Mouse (Mus musculus) CH12.LX (cell line): ENCODE results near the gene Smad6. TPM values are rescaled to one million over a fixed set of nuclear protein-coding genes. Genes with fewer than 3 reads are reported as not detected.

Experiments used
- DNase-seq: peaks from one replicate; pipeline ENCODE4 v3.0.0-alpha.2; 2013; ENCODE audit errors: extremely low read depth
- H3K27ac ChIP-seq: 2 replicates; pipeline ENCODE4 v1.5.1; 2012; ENCODE audit warnings: low read depth, mild to moderate bottlenecking, control low read depth, moderate library complexity; ENCODE audit not compliant: insufficient read depth
- H3K27me3 ChIP-seq: replicated peaks from 2 replicates; pipeline ENCODE3; 2012; ENCODE audit warnings: inconsistent platforms
- H3K36me3 ChIP-seq, 2 experiments: replicated peaks in 1 of 2; 2 replicates each; pipeline versions ENCODE3 to v1.6.1; 2012; ENCODE audit warnings: inconsistent platforms in 1 of 2, low read length in 1 of 2, mild to moderate bottlenecking in 1 of 2, mixed read lengths in 1 of 2, moderate library complexity in 1 of 2; ENCODE audit not compliant: control insufficient read depth in 1 of 2, insufficient read depth in 1 of 2
- H3K4me1 ChIP-seq, 2 experiments: 2 replicates each; pipeline ENCODE4 v1.6.1; 2012; ENCODE audit warnings: inconsistent platforms in 1 of 2, moderate library complexity in 1 of 2; ENCODE audit not compliant: insufficient read depth in 2 of 2, control insufficient read depth in 1 of 2
- H3K4me2 ChIP-seq: 2 replicates; pipeline ENCODE4 v1.6.1; 2012; ENCODE audit warnings: low read depth, mild to moderate bottlenecking, control low read depth; ENCODE audit not compliant: poor library complexity, insufficient read depth, severe bottlenecking
- H3K4me3 ChIP-seq, 3 experiments: fragments of 150-350 bp in 1 of 3; sonication (generic) in 1 of 3; replicated peaks in 1 of 3; 2 replicates each; pipeline versions ENCODE3 to v1.5.1; 2011 to 2012; ENCODE audit warnings: low read depth in 2 of 3, low read length in 2 of 3, mild to moderate bottlenecking in 2 of 3, moderate library complexity in 2 of 3, control low read depth in 1 of 3, improper control_type of control experiment in 1 of 3, inconsistent platforms in 1 of 3, mixed read lengths in 1 of 3; ENCODE audit not compliant: poor library complexity in 1 of 3
- H3K79me2 ChIP-seq: replicated peaks from 2 replicates; pipeline ENCODE4 v1.6.1; 2012; ENCODE audit warnings: mild to moderate bottlenecking, moderate library complexity; ENCODE audit not compliant: control insufficient read depth, poor library complexity, insufficient read depth, severe bottlenecking; ENCODE audit errors: extremely low read depth
- H3K9ac ChIP-seq: 2 replicates; pipeline ENCODE4 v1.6.1; 2012; ENCODE audit warnings: low read depth, mild to moderate bottlenecking, control low read depth, moderate library complexity; ENCODE audit not compliant: insufficient read depth
- H3K9me3 ChIP-seq: replicated peaks from 2 replicates; pipeline ENCODE3; 2012; ENCODE audit warnings: low read length, inconsistent platforms, mixed read lengths
- CTCF ChIP-seq, 2 experiments: IDR thresholded peaks in 1 of 2; conservative IDR thresholded peaks in 1 of 2; 2 replicates each; pipeline ENCODE4 v1.5.1; 2011 to 2012; ENCODE audit warnings: low read depth in 2 of 2, low read length in 2 of 2, improper control_type of control experiment in 1 of 2, inconsistent platforms in 1 of 2, mild to moderate bottlenecking in 1 of 2, moderate library complexity in 1 of 2
- ELF1 ChIP-seq: IDR thresholded peaks from 2 replicates; pipeline ENCODE4 v1.6.1; 2014; ENCODE audit warnings: low read depth, mild to moderate bottlenecking, inconsistent platforms, low read length, improper control_type of control experiment
- ETS1 ChIP-seq: conservative IDR thresholded peaks from 2 replicates; pipeline ENCODE4 v1.6.1; 2012; ENCODE audit warnings: low read depth, mild to moderate bottlenecking, inconsistent platforms, low read length, improper control_type of control experiment, moderate library complexity
- IRF4 ChIP-seq: IDR thresholded peaks from 2 replicates; pipeline ENCODE4 v1.6.1; 2014; ENCODE audit warnings: low read depth, mild to moderate bottlenecking, inconsistent platforms, low read length, improper control_type of control experiment
- JUN ChIP-seq: IDR thresholded peaks from 2 replicates; pipeline ENCODE4 v1.6.1; 2011; ENCODE audit warnings: low read depth, mild to moderate bottlenecking, low read length, improper control_type of control experiment, moderate library complexity; ENCODE audit not compliant: insufficient read depth
- JUND ChIP-seq: conservative IDR thresholded peaks from 2 replicates; pipeline ENCODE4 v1.6.1; 2011; ENCODE audit warnings: low read depth, low read length, improper control_type of control experiment
- MAX ChIP-seq: IDR thresholded peaks from 2 replicates; pipeline ENCODE4 v1.6.1; 2011; ENCODE audit warnings: low read length, improper control_type of control experiment
- MXI1 ChIP-seq: IDR thresholded peaks from 2 replicates; pipeline ENCODE4 v1.6.1; 2011; ENCODE audit warnings: mild to moderate bottlenecking, low read depth, low read length, improper control_type of control experiment
- NRF1 ChIP-seq: IDR thresholded peaks from 2 replicates; pipeline ENCODE4 v1.6.1; 2014; ENCODE audit warnings: low read depth, mild to moderate bottlenecking, inconsistent platforms, low read length, improper control_type of control experiment, moderate library complexity
- TBP ChIP-seq: conservative IDR thresholded peaks from 2 replicates; pipeline ENCODE4 v1.6.1; 2011; ENCODE audit warnings: low read depth, low read length, improper control_type of control experiment
- UBTF ChIP-seq: IDR thresholded peaks from 2 replicates; pipeline ENCODE4 v1.6.1; 2012; ENCODE audit warnings: low read depth, mild to moderate bottlenecking, inconsistent platforms, low read length, improper control_type of control experiment, moderate library complexity
- USF1 ChIP-seq: IDR thresholded peaks from 2 replicates; pipeline ENCODE4 v1.6.1; 2014; ENCODE audit warnings: low read depth, mild to moderate bottlenecking, inconsistent platforms, low read length, improper control_type of control experiment
- USF2 ChIP-seq: conservative IDR thresholded peaks from 2 replicates; pipeline ENCODE4 v1.6.1; 2011; ENCODE audit warnings: low read depth, low read length, improper control_type of control experiment
- ZKSCAN1 ChIP-seq: IDR thresholded peaks from 2 replicates; pipeline ENCODE4 v1.6.1; 2012; ENCODE audit warnings: low read depth, inconsistent platforms, low read length, improper control_type of control experiment, borderline replicate concordance
- ZMIZ1 ChIP-seq: IDR thresholded peaks from 2 replicates; pipeline ENCODE4 v1.6.1; 2012; ENCODE audit warnings: low read depth, mild to moderate bottlenecking, inconsistent platforms, low read length, improper control_type of control experiment
- ZNF384 ChIP-seq: IDR thresholded peaks from 2 replicates; pipeline ENCODE4 v1.6.1; 2012; ENCODE audit warnings: low read depth, low read length, improper control_type of control experiment, inconsistent platforms
- dilution Hi-C: fragments of 300-500 bp; cut with MboI; formaldehyde crosslinking; loops from 2 replicates; pipeline ENCODE4 v1.14.3; 2020; ENCODE audit warnings: low sequenced_read_pairs; ENCODE audit not compliant: extremely low pct_unique_long_range_greater_than_20kb, extremely low pct_ligation_motif_present
- in situ Hi-C: fragments of 300-500 bp; cut with MboI; formaldehyde crosslinking; loops from 3 replicates; pipeline ENCODE4 v1.14.3; 2019; ENCODE audit warnings: low sequenced_read_pairs, low pct_ligation_motif_present, low pct_unique_long_range_greater_than_20kb, mixed read lengths
- polyA plus RNA-seq: library from polyadenylated mRNA; unstranded; fragments of >175 nt; gene quantifications from 2 replicates; pipeline ENCODE4 v1.2.1, GENCODE M21; 2012; ENCODE audit warnings: low read depth; ENCODE audit not compliant: insufficient read length
- total RNA-seq, 2 experiments: library from RNA; depleted of rRNA; stranded (reverse); fragments of 300-350 nt in 1 of 2; fragments of >200 nt in 1 of 2; gene quantifications; 2 replicates each; pipeline ENCODE4 v1.2.3; 2012 to 2014

Gene Smad6
- total and polyA plus RNA-seq, 3 experiments = not detected

- Histone ChIP-seq H3K36me3 (no peaks in the 10 kb centered on the region), H3K9me3 (no peaks in the 10 kb centered on the region), H3K9ac (no peak overlapping the region), H3K27me3 (no peaks in the 10 kb centered on the region), H3K79me2 (no peaks in the 10 kb centered on the region), H3K4me1 (no peaks in the 10 kb centered on the region), H3K4me2 (no peak overlapping the region)
- dilution Hi-C loops = no loop called here
- TF ChIP-seq MXI1 (no peak), IRF4 (no peak), UBTF (no peak), JUN (no peak), ZNF384 (no peak), JUND (no peak)
- TF ChIP-seq, all 38 proteins: peak for 0
- in situ Hi-C loops = no loop called here
- no peak for DNase-seq
- H3K27ac ChIP-seq = no peak overlapping the region
- no peak overlapping the region for H3K4me3 ChIP-seq
These were observed 21.8 kb downstream of the Smad6 start for GRCm38 (mm10) chr9:64000085-64000484.

GRCm38 (mm10) chr9:63999194-63999593 lies 22.7 kb downstream of the Smad6 start:
- no peaks in the 10 kb centered on the region for H3K79me2 ChIP-seq
- H3K9ac ChIP-seq = no peak overlapping the region
- H3K27me3 ChIP-seq = no peaks in the 10 kb centered on the region
- dilution Hi-C loops = no loop called here
- DNase-seq = no peak
- H3K27ac ChIP-seq = no peak overlapping the region
- H3K4me2 ChIP-seq = no peak overlapping the region
- no peak overlapping the region for H3K4me3 ChIP-seq
- no peaks in the 10 kb centered on the region for H3K9me3 ChIP-seq
- no peaks in the 10 kb centered on the region for H3K4me1 ChIP-seq
- TF ChIP-seq ELF1 (no peak), ETS1 (no peak), TBP (no peak)
- TF ChIP-seq, all 38 proteins: peak for 0
- no peaks in the 10 kb centered on the region for H3K36me3 ChIP-seq
- in situ Hi-C loops = loop anchor here (5.0 kb wide), 1 partner anchor 88 kb away; no protein-coding TSS in a partner anchor

- Histone ChIP-seq H3K4me3 (no peak overlapping the region), H3K9ac (no peak overlapping the region), H3K4me1 (no peaks in the 10 kb centered on the region), H3K4me2 (no peak overlapping the region), H3K27me3 (no peaks in the 10 kb centered on the region), H3K27ac (no peak overlapping the region), H3K36me3 (no peaks in the 10 kb centered on the region), H3K79me2 (no peaks in the 10 kb centered on the region), H3K9me3 (no peaks in the 10 kb centered on the region)
- in situ Hi-C loops = loop anchor here (5.0 kb wide), 1 partner anchor 89 kb away; no protein-coding TSS in a partner anchor
- no peak for DNase-seq
- TF ChIP-seq ZKSCAN1 (no peak), ZMIZ1 (no peak), MXI1 (no peak), USF2 (no peak), NRF1 (no peak), USF1 (no peak), MAX (no peak), CTCF (conservative IDR thresholded peaks at IDR 0.05 in 1 of 2, IDR thresholded peaks at IDR 0.05 in 1 of 2; ENCODE audit: low read depth in 2 of 2, low read length in 2 of 2) (no peak)
- dilution Hi-C loops = no loop called here
These were observed 23.8 kb downstream of the Smad6 start for GRCm38 (mm10) chr9:63998026-63998425.
